8 mouse cellular contexts compared by ENCODE assay signal in the genomic region with DNA sequence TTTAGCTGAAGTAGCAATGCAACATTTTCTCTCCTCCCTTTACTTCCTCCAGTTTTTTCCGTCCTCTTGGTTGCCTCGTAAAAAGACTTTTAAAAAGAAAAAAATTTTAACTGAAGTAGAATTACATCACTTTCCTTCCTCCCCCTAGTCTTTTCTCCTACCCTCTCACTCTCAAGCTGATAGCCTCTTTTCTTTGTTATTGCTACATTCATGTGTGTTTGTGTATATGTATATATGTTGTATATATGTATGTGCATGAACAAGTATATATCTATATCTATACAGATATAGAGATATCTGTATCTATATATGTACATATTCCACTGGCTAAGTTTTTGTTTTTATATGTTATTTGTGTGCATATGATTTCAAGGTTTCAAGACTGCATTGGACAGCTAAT. TPM values are rescaled to one million over a fixed set of nuclear protein-coding genes. Genes with fewer than 3 reads are reported as not detected.
DNase-seq lines count a peak whose midpoint lies in the region; ATAC-seq and TF ChIP-seq lines count a peak whose summit lies in the region.

No protein-coding gene starts in this region.

- 0% methylated on average over 2 of the region's 2 CpGs for WGBS in heart, embryonic 12.5 days
- WGBS in hindbrain, embryonic 10.5 days, result 0% methylated on average over 2 of the region's 2 CpGs

- intact Hi-C loops in heart, postnatal 10 days (cut with DNase I), result loop anchor here (2.0 to 10.0 kb wide), 4 partner anchors 40 to 312 kb away; a partner anchor contains a TSS

- no peak overlapping the region for H3K27ac ChIP-seq in heart, embryonic 12.5 days (ENCODE audit: poor library complexity, severe bottlenecking)
- peak overlapping the region; percentile 96 for H3K27ac ChIP-seq in hindbrain, embryonic 10.5 days

- DNase-seq in heart, postnatal 10 days, result no peak
- no peak for DNase-seq in G1E (ENCODE audit: low spot score)
- DNase-seq in hindbrain, embryonic 10.5 days (ENCODE audit: low spot score), result no peak
- DNase-seq in adrenal gland, postnatal 25 days, result no peak
- no peak for DNase-seq in left cerebral cortex, adult 11 months (ENCODE audit: low spot score)
- DNase-seq in cerebellum, adult 8-10 months, result no peak

- H3K27me3 ChIP-seq in heart, embryonic 12.5 days (replicated peaks), result no peaks in the 10 kb centered on the region
- no peaks in the 10 kb centered on the region for H3K27me3 ChIP-seq in G1E (ENCODE audit: insufficient read depth, low read length)
- no peaks in the 10 kb centered on the region for H3K27me3 ChIP-seq in hindbrain, embryonic 10.5 days (ENCODE audit: insufficient read depth, poor library complexity, severe bottlenecking)

- H3K4me2 ChIP-seq in heart, embryonic 12.5 days, result peak overlapping the region; percentile 74

- peaks cover 16% of the 10 kb centered on the region for H3K36me3 ChIP-seq in heart, embryonic 12.5 days
- H3K36me3 ChIP-seq in G1E (replicated peaks), result peaks cover 27% of the 10 kb centered on the region
- H3K36me3 ChIP-seq in hindbrain, embryonic 10.5 days, result peaks cover 22% of the 10 kb centered on the region

- no peak for TF ChIP-seq CTCF in G1E (IDR thresholded peaks at IDR 0.05; ENCODE audit: low read depth, low read length)

- ATAC-seq in heart, embryonic 12.5 days (ENCODE audit: insufficient number of reproducible peaks, low FRiP score), result no peak
- ATAC-seq in G1E (ENCODE audit: extremely low read depth, insufficient number of reproducible peaks, low FRiP score, poor library complexity, severe bottlenecking), result no peak
- ATAC-seq in megakaryocyte, adult 5-6 weeks (ENCODE audit: poor library complexity, severe bottlenecking), result peak; percentile 13; the same call in 1 of the 2 replicates

- H3K9me3 ChIP-seq in heart, embryonic 12.5 days (replicated peaks), result no peaks in the 10 kb centered on the region
- no peaks in the 10 kb centered on the region for H3K9me3 ChIP-seq in G1E (replicated peaks)
- H3K9me3 ChIP-seq in hindbrain, embryonic 10.5 days, result no peaks in the 10 kb centered on the region

- H3K4me3 ChIP-seq in heart, embryonic 12.5 days, result peak overlapping the region; percentile 70
- H3K4me3 ChIP-seq in G1E (ENCODE audit: low read depth, low read length), result peak overlapping the region; percentile 88
- peak overlapping the region; percentile 88 for H3K4me3 ChIP-seq in hindbrain, embryonic 10.5 days

- H3K4me1 ChIP-seq in heart, embryonic 12.5 days (replicated peaks), result peaks cover 14% of the 10 kb centered on the region
- peaks cover 31% of the 10 kb centered on the region for H3K4me1 ChIP-seq in G1E (ENCODE audit: insufficient read depth, low read depth, low read length)
- peaks cover 22% of the 10 kb centered on the region for H3K4me1 ChIP-seq in hindbrain, embryonic 10.5 days (replicated peaks)

- peak overlapping the region; percentile 81; the same call in 1 of the 2 replicates for H3K9ac ChIP-seq in heart, embryonic 12.5 days

RNA-seq across cellular contexts. Expression of a gene that starts 0.3 kb away (rescaled TPM):
- 71.2 and 72.6 TPM in 2 replicates for polyA plus RNA-seq in heart, embryonic 12.5 days (2016; fragmentation: Nextera tagmentation; extraction: Ambion mirVana)
- 10 to 100 TPM; 38.9 to 39.0 TPM for total RNA-seq in heart, postnatal 10 days (2021)
- 60.6 and 78.1 TPM in 2 replicates for total RNA-seq in G1E (2014; fragmentation: Nextera tagmentation)
- total RNA-seq in G1E (2017), result 59.0 and 59.3 TPM in 2 replicates
- 4.6 and 5.5 TPM in 2 replicates for polyA plus RNA-seq in G1E (2012)
- polyA plus RNA-seq in hindbrain, embryonic 10.5 days (2016; fragmentation: Nextera tagmentation; extraction: Ambion mirVana), result 76.8 and 87.6 TPM in 2 replicates
- 33.5 and 36.6 TPM in 2 replicates for total RNA-seq in megakaryocyte, adult 5-6 weeks (2015)
- 26.8 and 29.7 TPM in 2 replicates for total RNA-seq in megakaryocyte, adult 5-6 weeks (2017)
- total RNA-seq in adrenal gland, postnatal 25 days (2021), result 79.0 and 81.0 TPM in 2 replicates

RNA-seq across cellular contexts. Expression of a gene that starts 38.0 kb away (rescaled TPM):
- 2.2 and 3.1 TPM in 2 replicates for polyA plus RNA-seq in heart, embryonic 12.5 days (2016; fragmentation: Nextera tagmentation; extraction: Ambion mirVana)
- total RNA-seq in heart, postnatal 10 days (2021), result under 1 TPM; 0.36 to 0.89 TPM
- 5.9 and 6.8 TPM in 2 replicates for total RNA-seq in G1E (2014; fragmentation: Nextera tagmentation)
- total RNA-seq in G1E (2017), result 3.9 and 4.9 TPM in 2 replicates
- polyA plus RNA-seq in G1E (2012), result 0.21 and 0.22 TPM in 2 replicates
- 4.3 and 5.5 TPM in 2 replicates for polyA plus RNA-seq in hindbrain, embryonic 10.5 days (2016; fragmentation: Nextera tagmentation; extraction: Ambion mirVana)
- total RNA-seq in megakaryocyte, adult 5-6 weeks (2015), result 0.30 TPM in 1 of 2 replicates, not detected in the other
- total RNA-seq in megakaryocyte, adult 5-6 weeks (2017), result 0.33 TPM in 1 of 2 replicates, not detected in the other
- 0.48 and 1.1 TPM in 2 replicates for total RNA-seq in adrenal gland, postnatal 25 days (2021)

RNA-seq across cellular contexts. Expression of a gene that starts 40.2 kb away (rescaled TPM):
- polyA plus RNA-seq in heart, embryonic 12.5 days (2016; fragmentation: Nextera tagmentation; extraction: Ambion mirVana), result 8.8 and 9.9 TPM in 2 replicates
- total RNA-seq in heart, postnatal 10 days (2021), result 1 to 10 TPM; 6.3 to 7.1 TPM
- total RNA-seq in G1E (2014; fragmentation: Nextera tagmentation) (10.7 and 14.6 TPM in 2 replicates), G1E (2017) (16.2 and 16.8 TPM in 2 replicates)
- polyA plus RNA-seq in G1E (2012), result 3.4 and 4.0 TPM in 2 replicates
- polyA plus RNA-seq in hindbrain, embryonic 10.5 days (2016; fragmentation: Nextera tagmentation; extraction: Ambion mirVana), result 16.9 and 20.2 TPM in 2 replicates
- 4.4 and 4.7 TPM in 2 replicates for total RNA-seq in megakaryocyte, adult 5-6 weeks (2015)
- total RNA-seq in megakaryocyte, adult 5-6 weeks (2017), result 5.6 and 8.3 TPM in 2 replicates
- 9.8 and 13.3 TPM in 2 replicates for total RNA-seq in adrenal gland, postnatal 25 days (2021)

RNA-seq across cellular contexts. Expression of a gene that starts 50.7 kb away (rescaled TPM):
- 26.8 and 28.1 TPM in 2 replicates for polyA plus RNA-seq in heart, embryonic 12.5 days (2016; fragmentation: Nextera tagmentation; extraction: Ambion mirVana)
- 10 to 100 TPM; 20.6 to 22.4 TPM for total RNA-seq in heart, postnatal 10 days (2021)
- 43.0 and 43.6 TPM in 2 replicates for total RNA-seq in G1E (2014; fragmentation: Nextera tagmentation)
- 34.7 TPM in 2 replicates for total RNA-seq in G1E (2017)
- polyA plus RNA-seq in G1E (2012), result 3.2 and 3.4 TPM in 2 replicates
- 20.6 and 23.6 TPM in 2 replicates for polyA plus RNA-seq in hindbrain, embryonic 10.5 days (2016; fragmentation: Nextera tagmentation; extraction: Ambion mirVana)
- total RNA-seq in megakaryocyte, adult 5-6 weeks (2015), result 24.2 and 25.3 TPM in 2 replicates
- 26.9 and 27.2 TPM in 2 replicates for total RNA-seq in megakaryocyte, adult 5-6 weeks (2017)
- 43.4 and 44.2 TPM in 2 replicates for total RNA-seq in adrenal gland, postnatal 25 days (2021)

RNA-seq across cellular contexts. Expression of a gene that starts 56.1 kb away (rescaled TPM):
- polyA plus RNA-seq in heart, embryonic 12.5 days (2016; fragmentation: Nextera tagmentation; extraction: Ambion mirVana), result not detected in 2 replicates
- total RNA-seq in heart, postnatal 10 days (2021), result not detected
- not detected in 2 replicates for total RNA-seq in G1E (2014; fragmentation: Nextera tagmentation)
- 0.44 TPM in 1 of 2 replicates, not detected in the other for total RNA-seq in G1E (2017)
- polyA plus RNA-seq in G1E (2012), result not detected in 2 replicates
- polyA plus RNA-seq in hindbrain, embryonic 10.5 days (2016; fragmentation: Nextera tagmentation; extraction: Ambion mirVana), result not detected in 2 replicates
- total RNA-seq in megakaryocyte, adult 5-6 weeks (2015), result not detected in 2 replicates
- not detected in 2 replicates for total RNA-seq in megakaryocyte, adult 5-6 weeks (2017)
- total RNA-seq in adrenal gland, postnatal 25 days (2021), result not detected in 2 replicates
